ENCODE assay signal across 9 mouse cellular contexts in genomic region chr4:118292741-118293306, GRCm38 (mm10). TPM values are rescaled to one million over a fixed set of nuclear protein-coding genes. Genes with fewer than 3 reads are reported as not detected.
DNase-seq lines count a peak whose midpoint lies in the region; ATAC-seq and TF ChIP-seq lines count a peak whose summit lies in the region.
"Had no signal": no experiment of that assay in that cellular context is flagged by ENCODE, and none has a peak within 500 bp of the region (broad histone marks: within the 10 kb centered on the region; RNA-seq: fewer than 3 reads in every experiment).

No protein-coding gene starts in this region.

- TF ChIP-seq POLR2A in olfactory bulb, adult 2 months (IDR thresholded peaks at IDR 0.05; ENCODE audit: insufficient read depth, low read depth, low read length): no peak

- 9% methylated on average over 11 of the region's 11 CpGs for WGBS in hindbrain, embryonic 10.5 days
- 10% methylated on average over 11 of the region's 11 CpGs for WGBS in hindbrain, embryonic 13.5 days
- 12% methylated on average over 11 of the region's 11 CpGs for WGBS in olfactory bulb, adult 2 months

- H3K4me1 ChIP-seq in hindbrain, embryonic 10.5 days (replicated peaks): peaks cover 55% of the 10 kb centered on the region
- H3K4me1 ChIP-seq in hindbrain, embryonic 13.5 days (replicated peaks): peaks cover 56% of the 10 kb centered on the region
- H3K4me1 ChIP-seq in olfactory bulb, adult 2 months (ENCODE audit: control insufficient read depth, insufficient read depth, low read length): peaks cover 26% of the 10 kb centered on the region

- no peak overlapping the region for H3K4me3 ChIP-seq in hindbrain, embryonic 10.5 days
- H3K4me3 ChIP-seq in hindbrain, embryonic 13.5 days: no peak overlapping the region
- H3K4me3 ChIP-seq in olfactory bulb, adult 2 months (ENCODE audit: insufficient read depth, low read depth, low read length): no peak overlapping the region
- H3K4me3 ChIP-seq: embryonic facial prominence, embryonic 12.5 days had no signal

- H3K9ac ChIP-seq in hindbrain, embryonic 13.5 days: no peak overlapping the region
- H3K9ac ChIP-seq: embryonic facial prominence, embryonic 12.5 days had no signal

- H3K27me3 ChIP-seq in hindbrain, embryonic 10.5 days (ENCODE audit: insufficient read depth, poor library complexity, severe bottlenecking): peaks cover 30% of the 10 kb centered on the region
- no peaks in the 10 kb centered on the region; the same call in 1 of the 2 replicates for H3K27me3 ChIP-seq in hindbrain, embryonic 13.5 days

- H3K9me3 ChIP-seq in hindbrain, embryonic 10.5 days: no peaks in the 10 kb centered on the region
- no peaks in the 10 kb centered on the region for H3K9me3 ChIP-seq in hindbrain, embryonic 13.5 days
- H3K9me3 ChIP-seq: embryonic facial prominence, embryonic 12.5 days had no signal

- ATAC-seq in hindbrain, embryonic 13.5 days (ENCODE audit: low FRiP score): no peak

- no peak overlapping the region for H3K4me2 ChIP-seq in hindbrain, embryonic 13.5 days
- H3K4me2 ChIP-seq: embryonic facial prominence, embryonic 12.5 days had no signal

- H3K27ac ChIP-seq in hindbrain, embryonic 10.5 days: 0 out of 2 replicates have a peak overlapping the region, but pooled peaks have one; percentile 45
- H3K27ac ChIP-seq in hindbrain, embryonic 13.5 days: no peak overlapping the region
- no peak overlapping the region for H3K27ac ChIP-seq in olfactory bulb, adult 2 months (ENCODE audit: insufficient read depth, low read depth, low read length)
- H3K27ac ChIP-seq: embryonic facial prominence, embryonic 12.5 days had no signal

- peaks cover 8% of the 10 kb centered on the region for H3K36me3 ChIP-seq in hindbrain, embryonic 10.5 days
- no peaks in the 10 kb centered on the region for H3K36me3 ChIP-seq in hindbrain, embryonic 13.5 days
- H3K36me3 ChIP-seq: embryonic facial prominence, embryonic 12.5 days had no signal

- peak; percentile 88 for TF ChIP-seq CTCF in olfactory bulb, adult 2 months (IDR thresholded peaks at IDR 0.05; ENCODE audit: insufficient read depth, low read depth, low read length)

- intact Hi-C loops in heart, postnatal 36 days (cut with DNase I): loop anchor here (1.0 to 10.0 kb wide), 3 partner anchors 77 to 458 kb away; partner anchors contain the start of gene Slc6a9
- intact Hi-C loops in left cerebral cortex, postnatal 25 days (cut with DNase I): loop anchor here (1.0 to 5.0 kb wide), 4 partner anchors 77 to 366 kb away; partner anchors contain the start of gene Artn

- DNase-seq in hindbrain, embryonic 10.5 days (ENCODE audit: low spot score): peak; percentile 82
- peak; percentile 82 for DNase-seq in adrenal gland, adult 2 months
- DNase-seq in embryo, embryonic 10.5 days (ENCODE audit: low spot score): peak; percentile 92
- DNase-seq in heart, postnatal 36 days: peak; percentile 82 to 85
- peak; percentile 81 for DNase-seq in left cerebral cortex, postnatal 25 days (ENCODE audit: low spot score in 2 of 2)
- DNase-seq in testis, postnatal 14 days (ENCODE audit: low spot score): peak; percentile 71

RNA-seq across cellular contexts. Expression of gene Ptprf, which starts 1.6 kb away (rescaled TPM):
- polyA plus RNA-seq in hindbrain, embryonic 10.5 days (2016; fragmentation: Nextera tagmentation; extraction: Ambion mirVana): 104 and 106 TPM in 2 replicates
- 79.7 and 82.0 TPM in 2 replicates for polyA plus RNA-seq in hindbrain, embryonic 13.5 days (2015; fragmentation: Nextera tagmentation; extraction: Ambion mirVana)
- total RNA-seq in adrenal gland, adult 2 months (2021): 10 to 100 TPM; 34.9 to 87.8 TPM
- polyA plus RNA-seq in adrenal gland, adult 2 months (2012; rRNA removed): 43.2 and 43.3 TPM in 2 replicates
- 1 to 10 TPM; 7.5 to 9.2 TPM for total RNA-seq in heart, postnatal 36 days (2021)
- total RNA-seq in left cerebral cortex, postnatal 25 days (2021): 100 to 1,000 TPM; 134 to 135 TPM
- not detected in 2 replicates for polyA plus RNA-seq in olfactory bulb, adult 2 months (2012; ENCODE audit: insufficient read depth, insufficient read length, low replicate concordance, missing spikeins)
